Mouse (Mus musculus) lung, postnatal 10 days (tissue): ENCODE results near the gene Pstk.
"Not testable (repeated sequence)": the region's sequence is repeated elsewhere in the genome, so short reads cannot be mapped to it uniquely, and the experiment has no call there.

Experiments
- DNase-seq: peaks from one replicate; pipeline ENCODE4 v3.0.0; 2021

Gene Pstk

DNA sequence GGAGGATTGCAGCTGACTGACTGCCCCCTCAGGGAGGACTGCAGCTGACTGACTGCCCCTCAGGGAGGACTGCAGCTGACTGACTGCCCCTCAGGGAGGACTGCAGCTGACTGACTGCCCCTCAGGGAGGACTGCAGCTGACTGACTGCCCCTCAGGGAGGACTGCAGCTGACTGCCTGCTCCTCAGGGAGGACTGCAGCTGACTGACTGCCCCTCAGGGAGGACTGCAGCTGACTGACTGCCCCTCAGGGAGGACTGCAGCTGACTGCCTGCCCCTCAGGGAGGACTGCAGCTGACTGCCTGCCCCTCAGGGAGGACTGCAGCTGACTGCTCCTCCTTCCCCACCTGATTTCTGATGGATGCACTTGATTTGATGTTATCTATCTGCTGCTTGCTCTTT, 45.8 kb downstream of the Pstk start:
- DNase-seq = not testable (repeated sequence)

DNA sequence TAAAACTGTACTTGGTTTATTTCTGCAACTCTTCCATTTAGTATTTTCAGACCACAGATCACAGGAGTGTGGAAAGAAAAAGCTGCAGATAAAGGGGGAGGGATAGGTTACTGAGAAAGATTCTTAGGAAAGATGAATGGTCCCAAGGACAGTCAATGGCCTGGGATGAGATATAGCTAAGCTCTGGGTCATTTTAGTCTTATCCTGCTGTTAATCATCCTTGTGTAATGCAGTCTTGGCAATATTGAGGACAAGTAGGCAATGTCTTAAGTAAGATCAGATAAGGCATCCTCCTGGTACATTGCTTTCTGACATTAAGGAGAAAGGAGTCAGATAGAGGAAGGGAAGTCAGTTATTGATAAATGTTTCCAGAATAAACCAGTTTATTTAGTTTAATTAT, 46.7 kb downstream of the Pstk start:
- DNase-seq = no peak

DNA sequence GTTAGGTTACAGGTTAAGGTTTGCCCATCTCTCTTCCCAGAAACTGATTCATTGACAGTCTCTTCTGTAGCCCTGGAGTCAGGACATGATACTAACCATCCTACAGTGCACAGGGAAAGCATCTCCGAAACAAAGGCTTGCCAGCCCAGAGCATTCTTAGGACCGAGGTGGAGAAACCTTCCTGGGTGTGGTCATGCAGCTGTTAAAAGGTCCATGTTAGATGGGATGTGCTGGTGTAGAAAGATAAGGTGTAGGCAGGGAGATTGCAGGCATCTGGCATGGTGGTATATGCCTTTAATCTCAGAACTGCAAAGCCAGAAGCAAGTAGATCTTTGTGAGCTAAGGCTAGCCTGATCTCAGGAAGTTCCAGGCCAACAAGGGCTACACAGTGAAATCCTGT, 54.0 kb downstream of the Pstk start:
- DNase-seq = no peak

DNA sequence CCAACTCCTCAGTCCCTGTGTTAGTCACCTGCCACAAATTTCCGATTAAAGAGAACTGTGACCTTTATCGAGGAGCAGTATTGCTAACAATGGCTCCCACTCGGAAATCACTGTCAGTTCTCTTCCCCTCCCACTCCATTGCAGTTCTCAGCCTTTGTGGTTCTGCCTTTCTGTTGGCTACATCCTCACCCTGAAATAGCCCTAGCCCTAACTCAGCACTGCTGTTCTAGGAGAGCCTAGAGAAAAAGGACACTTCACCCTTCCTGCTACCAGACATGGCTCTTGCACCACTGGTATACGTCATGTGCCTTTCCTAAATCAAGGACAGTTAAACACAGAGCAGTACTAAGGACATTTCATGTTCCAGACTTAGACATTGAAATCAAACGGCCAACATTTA, 56.4 kb downstream of the Pstk start:
- DNase-seq = no peak

DNA sequence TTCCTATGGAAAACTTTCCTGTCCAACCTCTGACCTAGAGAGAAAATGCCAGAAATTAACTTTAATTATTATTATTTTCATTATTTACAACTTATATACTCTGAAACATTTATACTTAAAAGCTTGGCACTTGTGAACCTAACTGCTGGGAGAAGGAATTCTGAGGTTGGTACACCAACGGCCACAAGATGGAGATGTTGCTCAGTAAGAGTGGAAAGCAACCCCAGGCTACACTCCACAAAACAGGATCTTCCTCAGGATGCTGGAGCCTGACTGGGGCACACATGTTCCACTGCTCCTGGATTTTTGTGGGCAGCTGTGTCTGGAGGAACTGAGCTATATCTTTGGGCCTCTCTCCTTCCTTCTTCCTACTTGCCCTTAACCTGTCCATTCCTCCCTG, 61.3 kb downstream of the Pstk start:
- DNase-seq = peak; percentile 25

DNA sequence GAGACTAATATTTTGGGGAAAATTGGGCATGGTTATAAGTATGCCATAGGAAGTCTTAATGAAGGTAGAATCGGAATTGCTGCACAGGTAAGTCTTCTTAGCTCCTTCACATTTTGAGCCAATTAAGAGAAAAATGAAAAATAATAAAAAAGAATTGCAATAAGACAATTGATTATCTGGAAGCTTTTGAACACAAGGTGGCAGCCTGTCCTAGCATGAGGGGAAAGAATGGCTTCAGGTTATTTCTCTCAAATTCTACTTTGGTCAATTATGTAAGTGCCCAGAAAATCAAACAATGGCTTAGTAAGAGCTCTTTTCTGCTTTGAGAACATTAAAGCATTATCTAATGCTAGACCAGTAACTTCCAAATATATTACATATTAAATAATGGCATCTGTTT, 63.3 kb downstream of the Pstk start:
- no peak for DNase-seq

DNA sequence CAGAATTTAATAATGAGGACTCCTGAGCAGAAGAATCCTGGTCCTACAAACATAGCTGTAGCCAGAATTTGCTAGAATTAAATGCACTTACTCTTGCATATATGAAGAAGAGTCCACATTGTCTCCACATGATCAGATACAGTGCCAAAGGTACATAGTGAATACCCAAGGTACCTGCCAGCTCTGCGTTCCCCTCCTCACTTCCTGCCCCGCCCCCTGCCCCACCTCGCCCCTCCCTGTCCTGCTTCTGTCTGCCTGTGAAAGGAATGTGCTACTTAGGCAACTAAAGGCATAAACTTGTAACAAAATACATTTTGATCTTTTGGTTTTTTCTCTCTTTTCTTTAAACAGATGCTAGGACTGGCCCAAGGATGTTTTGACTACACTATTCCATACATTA, 66.1 kb downstream of the Pstk start:
- DNase-seq = no peak
